Mouse (Mus musculus): ENCODE measurements around the gene Wnt2. TPM values are rescaled to one million over a fixed set of nuclear protein-coding genes. Genes with fewer than 3 reads are reported as not detected.

Gene Wnt2
- total and polyA plus RNA-seq, 3 experiments: not detected

DNA sequence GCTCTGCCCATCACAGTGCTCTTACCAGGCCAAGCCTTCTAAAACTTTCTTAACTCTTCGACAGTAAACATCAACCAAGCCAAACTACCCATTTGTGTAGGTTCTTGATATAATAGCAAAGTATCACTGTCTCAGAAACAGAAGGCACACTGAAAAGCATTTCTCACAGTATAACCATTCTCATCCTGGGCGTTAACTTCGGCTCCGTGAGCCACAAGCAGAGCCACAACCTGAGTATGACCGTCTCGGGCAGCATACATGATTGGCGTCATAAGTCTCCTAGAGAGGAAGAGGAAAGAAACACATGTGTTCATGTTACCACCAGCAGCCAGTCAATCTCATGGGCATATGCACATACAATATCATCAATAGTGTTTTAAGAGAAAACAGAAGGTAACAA, 46.6 kb upstream of the Wnt2 start:
- Histone ChIP-seq H3K27ac (ENCODE audit: control insufficient read depth, low read depth, low read length) (no peak overlapping the region), H3K9ac (ENCODE audit: control insufficient read depth, low read depth, low read length, poor library complexity, severe bottlenecking) (no peak overlapping the region), H3K4me1 (ENCODE audit: control insufficient read depth in 1 of 2, insufficient read depth in 2 of 2, low read length in 2 of 2) (no peaks in the 10 kb centered on the region), H3K36me3 (ENCODE audit: control insufficient read depth in 1 of 2, insufficient read depth in 2 of 2, low read length in 2 of 2) (no peaks in the 10 kb centered on the region), H3K9me3 (replicated peaks; ENCODE audit: insufficient read depth, low read length) (no peaks in the 10 kb centered on the region), H3K79me2 (ENCODE audit: control insufficient read depth, insufficient read depth, low read length, poor library complexity) (no peaks in the 10 kb centered on the region), H3K4me3 (ENCODE audit: control insufficient read depth in 1 of 2, insufficient read depth in 1 of 2, low read depth in 2 of 2, low read length in 2 of 2) (no peak overlapping the region), H3K27me3 (ENCODE audit: control insufficient read depth in 1 of 2, insufficient read depth in 2 of 2, low read length in 2 of 2) (no peaks in the 10 kb centered on the region; a peak in 2 of 4 replicates)
- TF ChIP-seq TBP (IDR thresholded peaks at IDR 0.05; ENCODE audit: low read depth, low read length) (no peak), GABPA (IDR thresholded peaks at IDR 0.05; ENCODE audit: low read depth, low read length) (no peak), POLR2AphosphoS2 (IDR thresholded peaks at IDR 0.05; ENCODE audit: low read length) (no peak), KAT2A (conservative IDR thresholded peaks at IDR 0.05; ENCODE audit: low read depth, low read length) (no peak), NELFE (IDR thresholded peaks at IDR 0.05; ENCODE audit: low read depth, low read length) (no peak), GATA1 (IDR thresholded peaks at IDR 0.05; ENCODE audit: low read depth, low read length) (no peak), BHLHE40 (IDR thresholded peaks at IDR 0.05; ENCODE audit: borderline replicate concordance, low read depth, low read length) (no peak), POLR2AphosphoS5 (IDR thresholded peaks at IDR 0.05; ENCODE audit: borderline replicate concordance, low read depth, low read length) (no peak), USF1 (IDR thresholded peaks at IDR 0.05; ENCODE audit: low read depth, low read length) (no peak), USF2 (IDR thresholded peaks at IDR 0.05; ENCODE audit: borderline replicate concordance in 1 of 2, insufficient read depth in 1 of 2, low read depth in 1 of 2, low read length in 2 of 2) (no peak), MYC (IDR thresholded peaks at IDR 0.05; ENCODE audit: low read depth, low read length) (no peak), ZC3H11A (IDR thresholded peaks at IDR 0.05; ENCODE audit: low read depth, low read length) (no peak), SMC3 (IDR thresholded peaks at IDR 0.05; ENCODE audit: low read depth, low read length) (no peak), JUND (IDR thresholded peaks at IDR 0.05; ENCODE audit: low read depth, low read length) (no peak), UBTF (IDR thresholded peaks at IDR 0.05; ENCODE audit: borderline replicate concordance, insufficient read depth, low read depth, low read length) (no peak), MXI1 (IDR thresholded peaks at IDR 0.05; ENCODE audit: low read depth, low read length) (no peak), MEF2A (IDR thresholded peaks at IDR 0.05; ENCODE audit: extremely low read depth, insufficient replicate concordance, low read depth, low read length, poor library complexity, severe bottlenecking) (no peak), ETS1 (IDR thresholded peaks at IDR 0.05; ENCODE audit: low read depth, low read length) (no peak), CHD2 (IDR thresholded peaks at IDR 0.05; ENCODE audit: low read length) (no peak), HCFC1 (IDR thresholded peaks at IDR 0.05; ENCODE audit: low read depth, low read length) (no peak)
- no peak for DNase-seq (ENCODE audit: low read depth, low spot score)

DNA sequence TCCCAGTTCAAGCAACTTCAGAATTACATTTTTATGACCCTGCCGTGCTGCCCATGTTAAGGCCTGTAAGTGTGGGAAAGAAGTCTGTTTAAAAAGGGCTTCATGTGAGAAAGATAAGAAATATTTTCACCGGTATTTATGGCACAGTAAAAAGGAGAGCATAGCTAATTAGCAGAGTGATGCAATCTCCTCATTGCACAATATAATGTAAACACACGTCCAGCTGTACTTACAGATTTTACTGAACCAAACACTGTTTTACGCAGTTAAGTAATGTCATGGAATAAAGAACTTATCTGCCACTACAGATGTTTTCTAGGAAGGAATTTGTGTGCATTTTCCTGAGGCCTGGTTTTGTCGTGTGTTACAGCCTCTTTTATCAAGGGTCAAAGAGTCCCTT, 46.2 kb upstream of the Wnt2 start:
- no peaks in the 10 kb centered on the region for H3K9me3 ChIP-seq (replicated peaks; ENCODE audit: insufficient read depth, low read length)
- H3K4me3 ChIP-seq (ENCODE audit: control insufficient read depth in 1 of 2, insufficient read depth in 1 of 2, low read depth in 2 of 2, low read length in 2 of 2): no peak overlapping the region
- H3K36me3 ChIP-seq (ENCODE audit: control insufficient read depth in 1 of 2, insufficient read depth in 2 of 2, low read length in 2 of 2): no peaks in the 10 kb centered on the region
- DNase-seq (ENCODE audit: low read depth, low spot score): no peak
- no peaks in the 10 kb centered on the region; a peak in 2 of 4 replicates for H3K27me3 ChIP-seq (ENCODE audit: control insufficient read depth in 1 of 2, insufficient read depth in 2 of 2, low read length in 2 of 2)
- no peak overlapping the region for H3K27ac ChIP-seq (ENCODE audit: control insufficient read depth, low read depth, low read length)
- H3K79me2 ChIP-seq (ENCODE audit: control insufficient read depth, insufficient read depth, low read length, poor library complexity): no peaks in the 10 kb centered on the region
- TF ChIP-seq POLR2A (IDR thresholded peaks at IDR 0.05; ENCODE audit: control insufficient read depth in 1 of 2, insufficient read depth in 1 of 2, low read depth in 1 of 2, low read length in 2 of 2, poor library complexity in 1 of 2) (no peak), MXI1 (IDR thresholded peaks at IDR 0.05; ENCODE audit: low read depth, low read length) (no peak), POLR2AphosphoS2 (IDR thresholded peaks at IDR 0.05; ENCODE audit: low read length) (no peak), TAL1 (IDR thresholded peaks at IDR 0.05; ENCODE audit: low read length) (no peak)
- H3K9ac ChIP-seq (ENCODE audit: control insufficient read depth, low read depth, low read length, poor library complexity, severe bottlenecking): no peak overlapping the region
- no peaks in the 10 kb centered on the region for H3K4me1 ChIP-seq (ENCODE audit: control insufficient read depth in 1 of 2, insufficient read depth in 2 of 2, low read length in 2 of 2)
